Mouse (Mus musculus): ENCODE measurements around the gene Lgmn. TPM values are rescaled to one million over a fixed set of nuclear protein-coding genes. Genes with fewer than 3 reads are reported as not detected.

Gene Lgmn
- polyA plus RNA-seq, 1 experiment from 2014 or later: 47.2 TPM

DNA sequence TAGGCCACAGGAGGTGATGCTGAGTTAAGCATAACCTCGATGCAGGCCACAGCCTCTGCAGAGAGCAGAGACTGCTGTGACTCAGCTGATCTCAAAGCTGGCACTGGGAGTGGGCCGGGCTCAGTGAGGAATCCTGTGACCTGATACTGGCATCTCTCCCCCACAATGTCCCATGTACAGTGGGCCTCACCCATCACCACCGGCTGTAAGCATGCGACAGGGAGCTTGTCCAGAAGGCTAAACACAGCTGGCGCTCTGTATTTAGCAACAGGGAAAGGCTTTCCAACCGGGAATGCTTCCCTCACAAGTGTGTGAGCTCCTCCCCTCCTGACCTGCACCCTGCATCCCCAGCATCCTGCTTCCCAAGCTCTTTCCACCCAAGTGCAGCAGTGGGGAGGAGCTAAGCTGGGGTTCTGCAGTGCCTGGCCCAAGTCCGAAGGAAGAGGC is 23.2 kb downstream of the Lgmn start:
- ATAC-seq: no peak
- Histone ChIP-seq H3K9me3 (replicated peaks) (no peaks in the 10 kb centered on the region), H3K9ac (no peak overlapping the region), H3K36me3 (no peaks in the 10 kb centered on the region), H3K27me3 (replicated peaks) (no peaks in the 10 kb centered on the region), H3K4me2 (no peak overlapping the region), H3K4me1 (peaks cover 28% of the 10 kb centered on the region), H3K27ac (no peak overlapping the region), H3K4me3 (no peak overlapping the region)
- WGBS (ENCODE audit: insufficient replicate concordance): 58% methylated on average over 7 of the region's 7 CpGs

DNA sequence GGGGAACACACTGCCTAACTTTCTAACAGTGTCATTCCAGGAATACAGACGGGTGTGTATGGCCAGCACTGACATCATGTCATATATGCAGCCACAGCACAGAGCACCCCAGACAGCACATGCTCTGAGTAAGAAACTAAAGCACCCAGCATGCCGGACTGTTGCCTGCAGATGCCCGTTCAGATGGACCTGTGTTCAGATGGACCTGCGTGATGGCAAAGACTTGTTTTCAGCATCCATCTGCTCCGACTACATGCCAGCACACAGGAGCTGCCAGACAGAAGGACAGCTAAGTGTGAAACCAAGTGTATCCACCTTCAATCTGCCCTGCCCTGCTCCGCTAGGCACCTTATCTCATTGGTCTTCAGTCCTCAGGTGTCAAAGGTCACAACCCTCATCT is 24.9 kb downstream of the Lgmn start:
- H3K4me2 ChIP-seq: no peak overlapping the region
- no peak overlapping the region for H3K4me3 ChIP-seq
- H3K9me3 ChIP-seq (replicated peaks): no peaks in the 10 kb centered on the region
- no peak overlapping the region for H3K9ac ChIP-seq
- ATAC-seq: no peak
- peaks cover 13% of the 10 kb centered on the region for H3K4me1 ChIP-seq
- WGBS (ENCODE audit: insufficient replicate concordance): 71% methylated on average over 6 of the region's 6 CpGs
- H3K36me3 ChIP-seq: no peaks in the 10 kb centered on the region
- H3K27me3 ChIP-seq (replicated peaks): no peaks in the 10 kb centered on the region
- no peak overlapping the region for H3K27ac ChIP-seq

DNA sequence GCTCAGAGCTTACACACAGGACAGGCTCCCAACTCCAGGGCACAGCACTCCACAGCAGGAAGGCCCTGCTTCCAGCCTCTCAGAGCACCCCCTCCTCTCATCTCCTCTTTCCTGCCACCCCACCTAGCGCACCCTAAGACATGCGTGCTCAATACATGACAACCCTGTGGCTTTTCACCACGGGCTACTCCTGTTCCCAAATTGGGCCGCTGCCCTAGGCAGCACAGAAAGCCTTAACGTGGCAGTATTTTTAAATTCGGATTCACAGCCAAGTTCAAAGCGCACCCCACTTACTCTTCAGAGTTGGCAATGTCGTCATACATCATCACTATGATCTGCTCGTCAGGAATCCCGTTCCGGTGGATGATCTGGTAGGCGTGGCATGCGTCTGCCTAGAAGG is 26.4 kb downstream of the Lgmn start:
- no peak for ATAC-seq
- no peak overlapping the region for H3K4me3 ChIP-seq
- no peak overlapping the region for H3K27ac ChIP-seq
- H3K4me2 ChIP-seq: no peak overlapping the region
- WGBS (ENCODE audit: insufficient replicate concordance): 87% methylated on average over 13 of the region's 13 CpGs
- H3K9me3 ChIP-seq (replicated peaks): no peaks in the 10 kb centered on the region
- H3K27me3 ChIP-seq (replicated peaks): no peaks in the 10 kb centered on the region
- peaks cover 6% of the 10 kb centered on the region; the same call in 1 of the 2 replicates for H3K4me1 ChIP-seq
- no peak overlapping the region for H3K9ac ChIP-seq
- H3K36me3 ChIP-seq: no peaks in the 10 kb centered on the region

DNA sequence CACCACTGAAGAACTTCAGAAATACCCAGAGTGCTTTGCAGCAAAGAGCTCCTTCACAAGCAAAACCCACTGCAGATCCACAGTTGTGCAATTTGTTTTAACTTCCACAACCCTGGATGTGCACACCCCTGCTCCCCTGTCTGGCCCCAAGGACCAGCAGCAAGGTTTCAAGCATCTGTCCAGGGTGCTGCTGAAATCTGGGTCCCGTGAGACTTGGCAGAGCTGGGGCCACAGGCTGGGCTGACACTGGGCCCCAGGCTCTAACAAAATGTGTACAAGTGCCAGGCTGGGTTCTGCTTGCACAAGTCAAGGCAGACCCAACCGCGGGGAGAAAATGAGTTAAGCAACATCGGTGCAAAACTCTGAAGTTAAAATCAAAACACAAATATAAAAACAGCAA is 41.0 kb downstream of the Lgmn start:
- Histone ChIP-seq H3K4me2 (no peak overlapping the region), H3K27ac (no peak overlapping the region), H3K4me1 (no peaks in the 10 kb centered on the region), H3K9me3 (replicated peaks) (no peaks in the 10 kb centered on the region), H3K27me3 (replicated peaks) (no peaks in the 10 kb centered on the region), H3K4me3 (no peak overlapping the region), H3K9ac (no peak overlapping the region), H3K36me3 (no peaks in the 10 kb centered on the region)
- 74% methylated on average over 4 of the region's 4 CpGs for WGBS (ENCODE audit: insufficient replicate concordance)
- no peak for ATAC-seq

DNA sequence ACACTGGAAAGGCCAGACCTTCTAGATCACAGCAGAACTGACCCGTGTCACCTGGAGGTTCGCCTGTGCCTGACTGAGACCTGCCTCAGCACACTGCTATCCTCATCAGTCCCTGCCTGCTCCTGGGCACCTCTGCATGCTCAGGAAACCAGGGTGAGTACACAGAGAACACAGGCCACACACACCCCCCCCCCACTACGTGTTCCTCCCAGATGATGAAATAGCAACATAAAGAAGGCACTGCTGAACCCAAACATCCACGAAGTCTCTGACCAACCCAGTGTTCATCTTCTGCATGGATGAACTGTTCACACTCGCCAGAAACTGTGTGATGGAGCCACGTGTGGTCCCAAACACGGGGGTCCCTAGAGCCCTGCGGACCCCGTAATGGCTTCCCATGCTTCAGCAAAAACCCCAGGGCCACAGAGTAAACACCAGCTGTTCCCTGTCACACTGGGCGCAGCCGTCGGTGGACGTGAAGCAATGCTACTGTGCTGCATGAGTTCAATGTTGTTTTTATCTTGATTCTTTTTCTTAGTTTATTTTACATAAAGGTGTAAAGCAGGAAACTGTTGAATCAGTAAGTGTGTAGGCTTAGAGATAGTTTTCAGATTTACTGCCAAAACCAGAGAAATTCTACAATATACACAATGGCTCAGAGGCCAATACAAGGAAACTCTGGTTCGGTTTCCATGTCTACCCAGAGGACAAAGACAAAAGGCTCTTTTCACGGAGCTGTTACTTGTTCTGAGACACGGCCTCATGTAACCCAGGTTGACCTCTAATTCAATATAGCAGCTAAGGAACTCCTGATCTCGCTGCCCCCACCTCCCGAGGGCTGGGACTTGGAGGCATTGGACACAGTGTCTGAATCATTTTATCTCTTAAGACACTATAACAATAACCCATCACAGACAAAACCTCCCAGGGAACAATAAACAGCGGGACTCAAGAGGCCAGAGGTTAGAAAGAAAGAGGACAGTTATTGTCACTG is 43.3 kb downstream of the Lgmn start:
- H3K4me1 ChIP-seq: no peaks in the 10 kb centered on the region
- H3K9ac ChIP-seq: no peak overlapping the region
- no peak overlapping the region for H3K4me3 ChIP-seq
- H3K36me3 ChIP-seq: no peaks in the 10 kb centered on the region; the same call in 1 of the 2 replicates
- ATAC-seq: no peak
- no peak overlapping the region for H3K27ac ChIP-seq
- H3K27me3 ChIP-seq (replicated peaks): no peaks in the 10 kb centered on the region
- H3K4me2 ChIP-seq: no peak overlapping the region
- 65% methylated on average over 19 of the region's 19 CpGs for whole genome bisulfite sequencing (ENCODE audit: insufficient replicate concordance)
- H3K9me3 ChIP-seq (replicated peaks): no peaks in the 10 kb centered on the region

DNA sequence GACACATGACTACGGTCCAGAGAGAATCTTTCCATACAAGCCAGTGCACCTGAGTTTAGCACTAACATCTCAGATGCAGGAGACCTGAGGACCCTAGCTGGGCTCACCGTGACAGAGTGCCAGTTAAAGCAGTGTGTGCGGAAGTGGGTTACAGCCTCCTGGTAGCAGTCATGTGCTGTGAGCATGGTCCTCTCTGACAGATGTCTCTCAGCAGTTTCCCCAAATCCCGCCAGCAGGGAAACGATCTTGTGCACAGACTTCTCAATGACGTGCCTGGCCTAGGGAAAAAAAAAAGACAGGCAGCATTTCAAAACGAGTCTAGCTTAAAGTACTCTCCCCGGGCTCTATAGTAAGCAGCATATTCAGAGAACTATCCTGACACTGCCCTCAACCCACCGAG is 44.1 kb downstream of the Lgmn start:
- H3K4me1 ChIP-seq: no peaks in the 10 kb centered on the region
- H3K27me3 ChIP-seq (replicated peaks): no peaks in the 10 kb centered on the region
- H3K27ac ChIP-seq: no peak overlapping the region
- no peak overlapping the region for H3K4me2 ChIP-seq
- ATAC-seq: no peak
- H3K9ac ChIP-seq: no peak overlapping the region
- 65% methylated on average over 9 of the region's 9 CpGs for WGBS (ENCODE audit: insufficient replicate concordance)
- H3K36me3 ChIP-seq: peaks cover 4% of the 10 kb centered on the region
- H3K9me3 ChIP-seq (replicated peaks): no peaks in the 10 kb centered on the region
- no peak overlapping the region for H3K4me3 ChIP-seq

DNA sequence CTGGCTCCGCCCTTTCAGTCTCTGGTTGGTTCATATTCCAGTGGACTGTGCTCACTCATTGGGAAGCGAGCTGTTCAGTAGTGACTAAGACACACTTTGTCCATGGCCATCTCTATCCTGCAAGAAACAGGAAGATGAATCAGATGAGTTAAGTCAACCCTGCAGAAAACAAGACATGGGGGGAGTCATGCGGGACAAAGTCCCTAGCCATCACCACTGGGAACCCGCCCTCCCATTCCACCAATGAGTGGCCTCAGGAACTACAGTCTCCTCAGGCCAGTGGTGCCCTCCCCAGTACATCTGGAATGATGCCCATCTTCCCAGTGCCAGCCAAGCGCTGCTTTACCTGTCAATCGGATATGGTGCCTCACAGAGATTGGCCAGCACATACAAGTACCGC is 45.1 kb downstream of the Lgmn start:
- no peak overlapping the region for H3K4me3 ChIP-seq
- no peaks in the 10 kb centered on the region for H3K27me3 ChIP-seq (replicated peaks)
- peaks cover 15% of the 10 kb centered on the region for H3K36me3 ChIP-seq
- no peaks in the 10 kb centered on the region for H3K9me3 ChIP-seq (replicated peaks)
- ATAC-seq: no peak
- no peak overlapping the region for H3K27ac ChIP-seq
- 80% methylated on average over 7 of the region's 7 CpGs for WGBS (ENCODE audit: insufficient replicate concordance)
- H3K9ac ChIP-seq: no peak overlapping the region
- no peaks in the 10 kb centered on the region for H3K4me1 ChIP-seq
- no peak overlapping the region for H3K4me2 ChIP-seq

DNA sequence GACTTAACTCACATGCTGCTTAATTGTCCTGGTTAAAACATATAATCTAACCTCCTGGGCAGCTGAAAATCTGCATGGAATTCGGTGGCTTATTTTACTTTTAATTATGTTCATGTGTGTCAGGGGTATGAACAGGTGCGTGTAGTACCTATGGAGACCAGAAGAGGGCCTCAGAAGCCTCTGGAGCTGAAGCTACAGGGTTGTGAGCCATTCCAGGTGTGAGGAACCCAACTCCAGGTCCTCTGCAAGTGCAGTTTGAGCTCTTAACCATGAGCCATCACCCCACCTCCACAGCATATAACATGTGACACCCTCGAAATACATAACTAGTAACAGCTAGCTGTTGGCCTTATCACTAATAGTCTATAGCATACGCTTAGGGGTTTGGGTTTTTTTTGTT is 47.6 kb downstream of the Lgmn start:
- WGBS (ENCODE audit: insufficient replicate concordance): 55% methylated on average over 4 of the region's 4 CpGs
- Histone ChIP-seq H3K27me3 (replicated peaks) (no peaks in the 10 kb centered on the region), H3K36me3 (peaks cover 36% of the 10 kb centered on the region), H3K9me3 (replicated peaks) (no peaks in the 10 kb centered on the region), H3K9ac (no peak overlapping the region), H3K4me2 (no peak overlapping the region), H3K4me3 (no peak overlapping the region), H3K27ac (no peak overlapping the region), H3K4me1 (no peaks in the 10 kb centered on the region)
- ATAC-seq: no peak

DNA sequence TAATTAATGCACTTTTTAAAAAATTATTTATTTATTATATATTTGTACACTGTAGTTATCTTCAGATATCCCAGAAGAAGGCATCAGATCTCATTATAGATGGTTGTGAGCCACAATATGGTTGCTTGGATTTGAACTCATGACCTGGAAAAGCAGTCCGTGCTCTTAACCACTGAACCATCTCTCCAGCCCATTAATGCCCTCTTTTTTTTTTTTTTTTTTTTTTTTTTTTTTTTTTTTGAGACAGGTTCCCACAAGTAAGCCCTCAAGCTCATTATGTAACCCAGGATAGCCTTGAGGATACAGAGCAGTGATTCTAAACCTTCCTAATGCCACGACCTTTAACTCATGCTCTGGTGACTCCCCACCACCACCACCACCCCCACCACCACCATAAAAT is 48.5 kb downstream of the Lgmn start:
- Histone ChIP-seq H3K36me3 (peaks cover 39% of the 10 kb centered on the region), H3K9ac (no peak overlapping the region), H3K4me3 (no peak overlapping the region), H3K4me2 (no peak overlapping the region), H3K4me1 (no peaks in the 10 kb centered on the region), H3K9me3 (replicated peaks) (no peaks in the 10 kb centered on the region), H3K27me3 (replicated peaks) (no peaks in the 10 kb centered on the region), H3K27ac (no peak overlapping the region)
- WGBS (ENCODE audit: insufficient replicate concordance): 60% methylated on average over 2 of the region's 2 CpGs
- no peak for ATAC-seq

DNA sequence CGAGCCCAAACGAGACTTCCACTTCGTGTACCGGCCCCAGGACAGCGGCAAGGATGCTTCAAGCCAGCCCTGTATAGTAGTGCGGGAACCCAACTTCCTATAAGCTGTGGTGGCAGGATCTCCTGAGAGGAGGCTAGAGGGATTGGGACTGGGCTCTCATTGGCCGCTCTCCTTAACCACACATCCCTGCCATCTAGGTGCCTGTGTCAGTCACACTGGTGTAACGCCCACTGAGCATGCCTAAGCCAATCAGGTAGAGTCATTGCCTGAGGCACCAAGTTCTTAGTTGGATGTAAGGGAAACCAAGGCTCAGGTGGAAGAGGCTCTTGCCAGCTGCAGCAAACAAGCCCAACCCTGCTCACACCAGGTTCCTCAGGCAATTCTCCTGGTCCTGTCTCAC is 49.6 kb downstream of the Lgmn start:
- WGBS (ENCODE audit: insufficient replicate concordance): 62% methylated on average over 8 of the region's 8 CpGs
- ATAC-seq: peak; percentile 23; the same call in 1 of the 2 replicates
- peaks cover 42% of the 10 kb centered on the region for H3K36me3 ChIP-seq
- H3K4me2 ChIP-seq: no peak overlapping the region
- H3K9ac ChIP-seq: no peak overlapping the region
- H3K4me3 ChIP-seq: no peak overlapping the region
- no peaks in the 10 kb centered on the region for H3K9me3 ChIP-seq (replicated peaks)
- H3K27me3 ChIP-seq (replicated peaks): no peaks in the 10 kb centered on the region
- H3K4me1 ChIP-seq: no peaks in the 10 kb centered on the region
- H3K27ac ChIP-seq: no peak overlapping the region

DNA sequence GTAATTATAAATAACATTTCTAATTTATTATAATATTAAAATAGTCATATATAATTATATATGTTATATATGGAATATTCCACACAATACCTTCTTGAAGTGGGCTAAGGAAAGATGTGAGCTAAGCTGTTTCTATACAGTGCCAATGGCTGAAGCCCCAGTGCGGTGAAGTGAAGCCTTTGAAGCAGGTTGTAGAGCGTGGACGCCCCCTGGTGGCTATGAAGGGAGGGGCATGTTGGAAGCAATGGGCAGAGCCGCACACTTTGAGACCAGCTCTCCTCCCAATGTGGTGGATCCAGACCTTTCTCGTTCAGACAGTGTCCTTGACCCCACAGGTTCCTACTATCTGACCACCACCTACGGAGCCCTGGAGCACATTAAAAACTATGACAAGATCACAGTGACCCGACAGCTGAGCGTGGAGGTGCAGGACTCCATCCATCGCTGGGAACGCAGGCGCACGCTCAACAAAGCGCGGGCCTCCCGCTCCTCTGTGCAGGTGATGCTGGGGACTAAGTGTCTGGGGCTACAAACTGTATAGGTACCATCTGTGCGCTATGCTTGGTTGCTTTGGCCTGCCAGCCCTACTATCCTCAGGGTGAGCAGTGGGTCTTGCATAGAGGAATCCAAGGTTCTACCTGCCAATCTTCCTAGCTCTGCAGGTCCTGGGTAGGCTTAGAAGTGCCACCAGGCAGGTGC is 52.2 kb downstream of the Lgmn start:
- H3K36me3 ChIP-seq: peaks cover 64% of the 10 kb centered on the region
- no peaks in the 10 kb centered on the region for H3K9me3 ChIP-seq (replicated peaks)
- peak; percentile 33; the same call in 1 of the 2 replicates for ATAC-seq
- H3K9ac ChIP-seq: no peak overlapping the region
- H3K4me1 ChIP-seq: no peaks in the 10 kb centered on the region
- H3K4me2 ChIP-seq: no peak overlapping the region
- WGBS (ENCODE audit: insufficient replicate concordance): 62% methylated on average over 16 of the region's 16 CpGs
- no peak overlapping the region for H3K4me3 ChIP-seq
- no peak overlapping the region for H3K27ac ChIP-seq
- no peaks in the 10 kb centered on the region for H3K27me3 ChIP-seq (replicated peaks)

DNA sequence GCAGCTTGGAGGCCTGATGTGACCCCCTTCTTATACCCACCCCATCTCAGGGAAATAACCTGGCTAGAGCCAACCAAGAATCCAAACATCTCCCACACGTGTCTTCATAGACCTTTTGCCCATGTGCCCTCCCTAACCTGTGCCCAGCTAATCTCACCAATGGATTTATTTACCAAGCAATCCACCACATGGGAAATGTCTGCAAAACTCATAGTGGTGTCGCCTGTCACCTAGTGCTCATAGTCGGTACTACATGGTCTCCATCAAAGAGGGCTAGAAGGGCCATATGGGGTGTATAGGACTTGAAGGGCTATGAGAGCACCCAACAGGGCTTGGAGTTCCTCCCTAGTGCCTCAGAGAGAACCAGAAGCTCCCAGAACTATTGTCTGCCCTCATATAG is 54.8 kb downstream of the Lgmn start:
- no peak for ATAC-seq
- Histone ChIP-seq H3K9me3 (replicated peaks) (no peaks in the 10 kb centered on the region), H3K36me3 (peaks cover 66% of the 10 kb centered on the region), H3K27me3 (replicated peaks) (no peaks in the 10 kb centered on the region), H3K9ac (no peak overlapping the region), H3K27ac (no peak overlapping the region), H3K4me1 (no peaks in the 10 kb centered on the region), H3K4me3 (no peak overlapping the region), H3K4me2 (no peak overlapping the region)
- 42% methylated on average over 3 of the region's 3 CpGs for WGBS (ENCODE audit: insufficient replicate concordance)

Measured in liver, embryonic 12.5 days (tissue).